Mouse (Mus musculus) ES-E14 (cell line): ENCODE measurements around the gene Slc35e3.

Experiments
- CHD2 ChIP-seq: IDR thresholded peaks from 2 replicates; pipeline ENCODE4 v1.6.1; 2014; ENCODE audit warnings: mild to moderate bottlenecking, low read depth, low read length, inconsistent platforms
- HCFC1 ChIP-seq: IDR thresholded peaks from 2 replicates; pipeline ENCODE4 v1.6.1; 2012; ENCODE audit warnings: low read length, inconsistent platforms, borderline replicate concordance; ENCODE audit not compliant: insufficient read depth
- ZC3H11A ChIP-seq: IDR thresholded peaks from 2 replicates; pipeline ENCODE4 v1.6.1; 2012; ENCODE audit warnings: low read depth, mild to moderate bottlenecking, inconsistent platforms, low read length, borderline replicate concordance
- ZNF384 ChIP-seq: IDR thresholded peaks from 2 replicates; pipeline ENCODE4 v1.6.1; 2012; ENCODE audit warnings: low read depth, low read length, inconsistent platforms

GRCm38 (mm10) chr10:117765116-117765894, 19.1 kb upstream of the Slc35e3 start:
- no peak for TF ChIP-seq HCFC1
- no peak for TF ChIP-seq CHD2
- no peak for TF ChIP-seq ZC3H11A
- no peak for TF ChIP-seq ZNF384
